Mouse (Mus musculus): ENCODE data around the gene Zfyve1.

DNA sequence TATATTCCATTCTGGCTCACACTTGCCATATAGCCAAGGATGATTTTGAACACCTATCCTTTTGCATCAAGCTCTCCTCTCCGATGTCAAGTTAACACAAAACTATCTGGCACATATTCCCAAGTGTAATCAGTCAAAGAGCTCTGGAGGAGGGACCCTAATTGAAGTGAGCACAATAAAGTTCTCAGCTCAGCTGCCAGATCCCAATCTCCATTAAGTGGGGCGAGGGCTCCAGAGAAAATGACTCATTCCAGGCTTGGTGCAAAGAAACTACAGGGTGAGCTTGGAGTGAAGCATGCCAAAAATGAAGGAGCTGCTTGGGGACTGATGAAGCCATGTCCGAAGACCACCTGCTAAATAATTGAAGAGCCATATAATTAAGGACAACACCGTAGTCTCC is 82.8 kb downstream of the Zfyve1 start:
- TF ChIP-seq POLR2A (IDR thresholded peaks at IDR 0.05; ENCODE audit: borderline replicate concordance, low read depth, low read length): no peak
- TF ChIP-seq CTCF (IDR thresholded peaks at IDR 0.05; ENCODE audit: low read depth, low read length): no peak

Data from bone marrow macrophage, adult 2 months (primary cell).